Mouse (Mus musculus) adrenal gland, postnatal 10 days (tissue): ENCODE data around the gene Tbx6. TPM values are rescaled to one million over a fixed set of nuclear protein-coding genes. Genes with fewer than 3 reads are reported as not detected.

Source experiments
- DNase-seq: peaks from one replicate; pipeline ENCODE4 v3.0.0; 2021; ENCODE audit warnings: mixed read lengths
- long read RNA-seq, 2 experiments: library from polyadenylated mRNA; stranded (forward); transcript quantifications; one replicate each; pipeline ENCODE4 v2.0.0; 2021
- total RNA-seq, 2 experiments: library from RNA; stranded (reverse); gene quantifications; 2 replicates each; pipeline ENCODE4 v1.2.3; 2021

Tbx6 gene
- 1 to 10 TPM in 1 of 2 experiments, under 1 TPM in 1; 0.60 to 1.2 TPM for total RNA-seq
- long read RNA-seq, experiment 1, result 0 reads
- long read RNA-seq, experiment 2, result 0 reads

DNA sequence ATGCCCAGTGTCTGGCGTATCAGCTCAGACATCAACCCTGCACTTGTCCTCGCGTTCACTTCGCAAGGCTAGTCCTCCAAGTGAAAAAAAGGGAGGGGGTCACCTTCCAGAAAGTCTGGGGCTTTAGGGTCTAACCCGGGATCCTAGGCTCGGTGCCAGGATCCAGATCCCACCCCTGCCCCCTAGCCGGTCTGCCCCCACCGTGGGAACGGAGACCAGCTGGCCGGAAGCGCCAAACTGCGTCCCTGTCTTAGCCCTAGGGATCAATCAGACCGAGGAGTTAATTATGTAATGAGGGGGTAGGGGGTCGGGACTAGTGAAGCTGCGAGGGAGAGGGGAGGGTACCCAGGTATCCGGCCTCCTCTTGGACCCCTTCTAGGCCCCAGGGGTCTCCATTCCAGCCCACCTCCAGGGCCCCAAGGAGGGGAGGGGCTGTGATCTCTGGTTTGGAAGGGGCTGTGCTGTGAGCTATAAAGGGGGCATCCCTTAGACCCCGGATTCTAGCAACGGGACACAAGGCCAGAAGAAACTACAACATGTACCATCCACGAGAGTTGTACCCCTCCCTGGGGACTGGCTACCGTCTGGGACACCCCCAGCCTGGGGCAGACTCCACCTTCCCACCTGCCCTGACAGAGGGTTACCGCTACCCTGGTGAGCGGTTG lies at the start of gene Tbx6:
Gene Tbx6 (plus strand): TSS at position 513 of the 665 bp plus-strand sequence.
- peak; percentile 55 for DNase-seq

- no peak for DNase-seq
Observed at GRCm38 (mm10) chr7:126736122-126736521, 45.2 kb upstream of the Tbx6 start.

DNA sequence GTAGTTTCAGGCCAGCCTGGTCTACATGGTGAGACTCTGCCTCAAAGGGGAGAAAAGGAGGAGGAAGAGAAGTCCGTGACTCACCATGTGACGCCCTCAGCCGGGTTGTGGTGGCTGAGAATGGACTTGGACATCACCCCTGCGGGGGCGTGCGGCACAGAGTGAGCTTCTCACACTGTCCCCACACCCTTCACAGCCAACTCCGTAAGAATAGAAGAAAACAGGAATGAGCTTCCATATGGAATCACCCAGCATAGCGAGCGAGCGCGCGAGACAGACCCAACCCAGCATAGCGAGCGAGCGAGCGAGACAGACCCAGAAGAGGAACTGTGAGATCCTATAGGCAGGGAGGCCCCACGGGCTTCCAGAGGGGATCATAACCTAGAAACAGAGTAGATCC lies 41.7 kb upstream of the Tbx6 start:
- no peak for DNase-seq

DNA sequence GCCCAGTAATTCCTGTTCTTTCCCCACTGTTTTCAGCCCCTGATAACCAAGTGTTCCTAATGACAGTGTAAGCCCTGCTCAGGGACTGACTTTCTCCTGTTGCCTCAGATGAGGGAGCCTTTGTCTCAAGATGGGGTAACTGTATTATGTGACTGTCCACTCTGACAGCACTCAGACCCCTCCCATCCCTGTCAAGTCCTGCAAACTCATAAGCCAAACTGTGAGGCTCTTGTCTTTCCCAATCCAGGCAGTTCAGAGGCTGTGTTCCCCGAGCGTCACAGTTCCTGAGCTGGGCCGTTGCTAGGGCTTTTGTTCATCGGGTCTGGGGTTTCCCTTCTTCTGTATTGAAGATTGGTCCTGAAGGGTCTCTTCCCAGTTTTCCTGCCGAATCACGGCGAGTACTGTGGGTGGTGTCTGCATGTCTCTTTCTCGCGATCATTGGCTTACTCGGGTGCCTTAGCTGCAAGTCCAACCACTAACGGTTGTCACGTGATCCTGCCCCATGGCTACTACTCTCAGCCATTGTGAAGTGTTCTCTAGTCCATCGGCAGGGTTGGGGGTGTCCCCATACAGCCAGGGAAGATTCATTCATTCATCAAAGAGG lies 41.0 kb upstream of the Tbx6 start:
- DNase-seq, result no peak

GRCm38 (mm10) chr7:126740977-126741376 lies 40.3 kb upstream of the Tbx6 start:
- DNase-seq, result no peak

DNA sequence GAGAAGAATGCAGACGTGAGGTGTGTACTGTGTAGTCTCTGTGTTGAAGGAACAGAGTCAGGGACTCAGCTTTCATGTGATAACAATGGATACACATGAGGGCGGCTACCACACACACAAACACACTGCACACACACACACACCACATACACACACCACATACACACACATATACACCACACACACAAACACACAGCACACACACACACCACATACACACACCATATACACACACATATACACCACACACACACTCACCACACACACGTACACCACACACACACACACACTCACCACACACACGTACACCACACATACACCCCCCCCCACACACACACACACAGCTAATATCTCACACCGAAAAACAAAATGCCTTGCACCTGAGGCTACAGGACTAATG lies 39.8 kb upstream of the Tbx6 start:
- DNase-seq, result no peak

DNA sequence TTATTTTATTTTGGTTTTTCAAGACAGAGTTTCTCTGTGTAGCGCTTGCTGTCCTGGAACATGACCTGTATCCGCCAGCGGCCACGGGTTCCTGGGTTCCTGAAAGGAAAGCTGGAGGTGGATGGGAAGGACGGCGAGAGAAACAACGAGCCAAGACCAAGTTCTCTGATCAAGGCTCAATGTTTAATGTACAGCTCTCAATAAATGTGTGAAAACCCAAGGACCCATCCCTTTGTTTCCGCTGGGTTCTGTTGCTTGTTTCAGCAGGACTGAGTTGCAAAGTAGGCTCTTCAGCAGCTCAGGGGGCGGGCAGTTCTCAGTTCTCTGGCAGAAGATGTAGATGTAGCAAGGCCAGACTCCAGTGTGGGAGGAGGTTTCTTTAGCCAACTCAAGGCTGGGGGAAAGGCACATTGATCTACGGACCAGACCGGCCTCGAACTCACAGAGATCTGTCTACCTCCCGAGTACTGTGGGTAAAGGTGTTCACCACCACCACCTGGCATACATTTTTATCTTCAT lies 39.3 kb upstream of the Tbx6 start:
- no peak for DNase-seq

DNA sequence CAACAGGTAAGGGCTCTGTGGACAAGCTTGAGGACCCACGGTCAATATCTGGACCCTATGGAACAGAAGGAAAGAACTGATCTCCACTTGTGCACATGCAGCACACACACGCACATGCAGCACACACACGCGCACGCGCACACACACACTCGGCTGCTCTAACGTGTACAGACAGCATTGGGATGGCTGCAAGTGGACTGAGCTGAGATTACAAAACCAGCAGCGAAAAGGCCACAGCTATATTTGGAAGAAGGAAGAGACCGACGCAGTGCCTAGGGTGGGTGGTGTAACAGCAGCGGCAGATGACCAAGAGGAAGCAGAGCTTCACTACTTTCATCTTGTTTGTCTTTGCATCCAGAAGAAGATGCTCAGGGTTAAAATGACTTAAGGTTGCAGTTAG lies 35.2 kb upstream of the Tbx6 start:
- no peak for DNase-seq

- no peak for DNase-seq
Observed at GRCm38 (mm10) chr7:126746798-126747197, 34.5 kb upstream of the Tbx6 start.

DNA sequence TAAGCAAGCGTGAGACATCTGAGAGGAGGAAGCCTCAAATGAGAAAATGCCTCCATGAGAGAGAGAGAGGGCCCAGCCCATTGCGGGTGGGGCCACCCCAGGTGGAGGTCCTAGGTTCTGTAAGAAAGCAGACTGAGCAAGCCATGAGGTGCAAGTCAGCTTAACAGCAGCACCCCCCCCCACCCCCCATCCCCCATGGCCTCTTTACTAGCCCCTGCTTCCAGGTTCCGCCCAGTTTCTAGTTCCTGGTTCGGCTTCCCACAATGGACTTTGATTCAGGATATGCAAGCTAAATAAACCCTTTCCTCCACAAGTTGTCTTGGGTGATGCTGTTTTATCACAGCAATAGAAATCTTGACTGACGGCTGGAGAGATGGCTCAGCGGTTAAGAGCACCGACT lies 32.5 kb upstream of the Tbx6 start:
- no peak for DNase-seq

- no peak for DNase-seq
Observed at GRCm38 (mm10) chr7:126749582-126750343, 31.5 kb upstream of the Tbx6 start.

- DNase-seq, result peak; percentile 84
Observed at GRCm38 (mm10) chr7:126754866-126755265, 26.4 kb upstream of the Tbx6 start.

DNA sequence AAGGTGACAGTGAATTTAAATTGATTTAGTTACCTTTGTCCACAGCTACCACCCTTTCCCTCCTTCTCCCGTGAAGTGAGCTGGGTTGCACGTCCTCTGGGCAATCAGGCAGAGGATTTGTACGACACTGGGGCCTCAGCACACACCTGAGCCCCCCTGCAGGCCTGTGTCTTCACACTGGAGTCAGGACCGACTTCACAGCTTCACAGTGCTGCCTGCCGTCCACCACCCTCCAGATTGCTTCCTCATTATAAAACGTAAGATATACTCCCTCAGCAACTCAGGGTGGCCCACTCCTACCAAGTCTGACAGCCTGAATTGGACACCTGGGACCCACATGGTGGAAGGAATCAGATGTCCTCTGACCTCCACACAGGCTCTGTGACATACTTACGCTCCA lies 22.7 kb upstream of the Tbx6 start:
- DNase-seq, result no peak

- peak; percentile 94 for DNase-seq
Observed at GRCm38 (mm10) chr7:126759050-126759671, 22.1 kb upstream of the Tbx6 start, which contains the start of gene Mapk3. Gene Mapk3, plus strand, starts transcription at chr7:126759601.

DNA sequence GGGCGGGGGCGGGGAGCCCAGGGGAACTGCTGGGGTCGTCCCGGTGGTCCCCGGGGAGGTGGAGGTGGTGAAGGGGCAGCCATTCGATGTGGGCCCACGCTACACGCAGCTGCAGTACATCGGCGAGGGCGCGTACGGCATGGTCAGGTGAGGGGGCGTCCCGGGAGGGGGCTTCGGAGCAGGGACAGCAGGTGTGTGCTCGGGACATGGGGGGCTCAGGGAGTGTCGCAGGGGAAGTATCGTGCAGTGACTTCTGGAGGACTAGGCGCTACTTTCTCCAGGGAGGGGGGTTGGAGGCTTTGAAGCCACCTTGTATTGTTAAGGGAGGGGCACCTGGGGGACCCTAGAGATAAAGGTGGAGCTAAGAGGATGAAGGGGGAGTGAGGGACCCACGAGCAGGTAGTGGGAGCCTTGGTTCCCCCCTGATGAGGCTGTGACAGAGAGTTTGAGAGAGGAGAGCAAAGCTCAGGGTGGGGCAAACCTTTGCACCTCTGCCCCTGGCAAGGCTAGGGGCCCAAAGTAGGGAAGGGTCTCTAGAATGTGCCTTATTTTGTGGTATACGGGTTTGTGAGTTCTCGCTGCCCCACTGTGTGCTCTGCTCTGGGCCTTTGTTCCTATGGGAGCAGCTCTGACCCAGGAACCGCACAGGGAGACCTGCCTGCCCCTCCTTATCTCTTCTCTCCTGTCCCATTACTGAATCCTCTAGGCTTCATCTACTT lies 21.5 kb upstream of the Tbx6 start:
- no peak for DNase-seq

GRCm38 (mm10) chr7:126760391-126760802 lies 20.9 kb upstream of the Tbx6 start:
- DNase-seq, result peak; percentile 75

DNA sequence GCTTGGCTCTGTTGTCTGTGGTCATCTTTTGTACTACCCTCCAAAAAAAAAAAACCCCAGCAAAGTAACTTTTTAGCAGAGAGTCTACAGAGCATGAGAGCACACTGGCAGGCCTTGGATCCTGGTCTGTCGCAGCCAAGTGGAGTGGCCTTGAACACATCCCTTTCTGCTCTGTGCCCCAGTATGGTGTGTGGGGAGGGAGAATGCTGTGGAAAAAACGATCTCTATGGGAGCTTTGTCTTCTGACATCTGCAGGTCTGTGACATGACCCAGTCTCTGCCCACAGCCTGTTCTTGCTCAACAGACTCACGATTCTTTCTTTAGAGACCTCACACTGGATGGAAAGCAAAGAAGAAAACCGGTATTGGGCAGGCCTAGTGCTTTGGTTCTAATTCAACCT lies 20.3 kb upstream of the Tbx6 start:
- peak; percentile 55 for DNase-seq

DNA sequence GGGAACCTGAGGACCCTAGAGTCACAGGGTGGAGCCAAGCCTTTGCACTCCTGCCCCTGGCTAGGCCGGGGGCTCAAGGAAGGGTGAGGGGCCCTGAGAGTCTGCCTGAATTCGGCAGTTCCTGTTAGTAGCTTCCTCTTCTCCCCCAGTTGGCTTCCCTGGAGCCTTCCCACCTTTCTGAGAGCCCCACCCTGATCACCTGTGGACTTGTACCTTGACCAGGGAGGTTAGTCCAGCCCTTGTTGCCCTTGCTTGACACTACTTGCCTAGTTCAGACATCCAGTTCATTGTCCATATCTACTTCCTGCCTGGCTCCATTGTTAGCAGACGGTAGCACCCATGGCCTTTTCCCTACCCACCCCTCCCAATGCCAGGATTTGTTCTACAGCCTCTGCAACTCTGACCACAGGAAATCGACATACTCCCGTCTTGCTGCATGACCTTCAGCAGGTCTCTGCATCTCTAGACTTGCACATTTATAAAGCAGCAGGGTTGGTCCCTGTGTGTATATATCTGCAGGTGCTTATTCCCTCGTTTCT lies 19.7 kb upstream of the Tbx6 start:
- DNase-seq, result no peak

DNA sequence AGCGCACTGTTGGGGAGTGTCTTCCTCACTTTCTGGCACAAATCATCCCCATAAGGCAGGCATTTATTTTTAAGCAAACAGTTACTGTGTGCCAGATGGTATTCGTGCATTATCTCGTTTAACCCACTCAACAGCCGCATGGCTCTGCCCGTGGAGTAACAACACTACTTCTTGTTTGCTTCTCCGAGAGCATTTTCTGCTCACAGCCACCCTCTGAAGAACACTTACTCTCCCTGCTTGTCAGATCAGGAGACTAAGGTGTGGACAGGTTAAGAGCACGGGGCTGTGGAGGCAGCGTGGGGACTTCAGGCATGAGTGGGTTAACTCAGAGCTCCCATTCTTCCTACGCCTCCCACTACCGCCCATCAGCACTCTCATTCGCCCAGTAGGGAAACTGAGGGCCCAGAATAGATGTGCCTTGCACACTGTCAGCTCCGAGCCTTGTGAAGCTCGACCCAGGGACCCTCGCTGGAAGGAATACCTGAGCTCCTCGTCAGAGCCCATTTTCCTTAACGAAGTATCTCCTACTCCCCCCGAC lies 18.7 kb upstream of the Tbx6 start:
- DNase-seq, result no peak

- no peak for DNase-seq
Observed at GRCm38 (mm10) chr7:126765540-126765939, 15.7 kb upstream of the Tbx6 start.

DNA sequence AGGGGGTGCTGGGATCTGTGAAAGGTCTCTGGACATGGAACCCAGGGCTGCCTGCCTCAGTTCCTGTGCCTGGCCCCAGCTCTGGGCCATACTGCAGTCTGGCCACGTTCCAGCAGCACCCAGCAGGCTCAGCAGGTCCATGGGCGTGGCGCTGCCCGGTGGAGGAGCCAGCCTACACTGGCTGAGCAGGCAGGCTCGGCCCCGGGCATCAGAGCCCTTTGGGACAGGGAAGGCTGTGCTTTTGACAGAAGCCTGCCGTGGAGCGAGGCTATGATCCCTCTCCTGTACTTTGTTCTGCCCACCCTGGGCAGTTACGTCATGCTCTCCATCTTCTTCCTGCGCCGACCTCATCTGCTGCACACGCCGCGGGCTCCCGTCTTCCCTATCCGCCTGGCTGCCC lies 15.1 kb upstream of the Tbx6 start, which contains the start of gene Gdpd3:
Gene Gdpd3 (plus strand): TSS at position 134 of the 400 bp plus-strand sequence.
- no peak for DNase-seq
